Mouse (Mus musculus): ENCODE data around the gene Tenm4.

- no peak for TF ChIP-seq HCFC1 (IDR thresholded peaks at IDR 0.05; ENCODE audit: borderline replicate concordance, insufficient read depth, low read length)
- no peak for TF ChIP-seq CHD2 (IDR thresholded peaks at IDR 0.05; ENCODE audit: low read depth, low read length)
- TF ChIP-seq ZC3H11A (IDR thresholded peaks at IDR 0.05; ENCODE audit: borderline replicate concordance, low read depth, low read length) = no peak
- no peak for TF ChIP-seq MAFK (IDR thresholded peaks at IDR 0.05; ENCODE audit: insufficient read depth, low read depth, low read length)
- no peak for TF ChIP-seq ZNF384 (IDR thresholded peaks at IDR 0.05; ENCODE audit: low read depth, low read length)
Observed at GRCm38 (mm10) chr7:96760208-96760607, 589.2 kb downstream of the Tenm4 start.
